Mouse (Mus musculus): ENCODE measurements around the gene Armc8. TPM values are rescaled to one million over a fixed set of nuclear protein-coding genes. Genes with fewer than 3 reads are reported as not detected.

Gene Armc8
- polyA plus RNA-seq, 1 experiment = 3.2 TPM

DNA sequence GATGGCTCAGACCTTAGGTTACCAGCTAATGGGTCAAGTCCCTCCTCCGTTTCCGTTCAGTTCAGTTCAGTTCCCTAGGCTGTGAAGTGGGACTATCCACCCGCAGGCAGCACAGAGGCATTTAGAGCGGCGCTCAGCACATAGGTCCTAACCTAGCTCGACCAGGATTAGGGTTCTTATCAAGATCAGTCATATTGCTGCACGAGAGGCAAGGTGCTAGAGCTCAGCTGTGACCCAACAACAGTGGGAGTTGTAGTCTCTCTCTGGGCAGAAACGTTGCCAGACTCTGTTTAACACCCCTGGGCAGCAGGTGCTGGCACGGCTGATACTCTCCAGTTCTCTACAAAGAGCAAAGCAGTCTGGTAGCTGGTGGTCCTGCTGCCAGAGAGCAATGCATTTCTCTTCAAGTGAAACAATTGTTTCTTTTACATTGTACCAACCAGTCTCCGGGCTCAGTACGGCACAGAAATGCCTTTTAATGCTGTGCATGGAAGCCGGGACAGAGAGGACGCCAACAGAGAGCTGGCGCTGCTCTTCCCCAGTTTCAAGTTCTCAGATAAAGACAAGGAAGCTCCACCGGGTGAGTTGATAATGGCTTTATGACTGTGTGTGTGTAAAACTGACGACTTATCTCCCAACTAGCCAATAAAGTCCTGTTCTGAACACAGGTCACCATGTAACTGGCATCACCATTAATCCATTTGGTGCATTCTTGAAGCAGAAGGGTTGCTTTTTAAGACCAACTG, 98.2 kb downstream of the Armc8 start:
- TF ChIP-seq GATA1 (IDR thresholded peaks at IDR 0.05; ENCODE audit: low read length) = peak; percentile 14

DNA sequence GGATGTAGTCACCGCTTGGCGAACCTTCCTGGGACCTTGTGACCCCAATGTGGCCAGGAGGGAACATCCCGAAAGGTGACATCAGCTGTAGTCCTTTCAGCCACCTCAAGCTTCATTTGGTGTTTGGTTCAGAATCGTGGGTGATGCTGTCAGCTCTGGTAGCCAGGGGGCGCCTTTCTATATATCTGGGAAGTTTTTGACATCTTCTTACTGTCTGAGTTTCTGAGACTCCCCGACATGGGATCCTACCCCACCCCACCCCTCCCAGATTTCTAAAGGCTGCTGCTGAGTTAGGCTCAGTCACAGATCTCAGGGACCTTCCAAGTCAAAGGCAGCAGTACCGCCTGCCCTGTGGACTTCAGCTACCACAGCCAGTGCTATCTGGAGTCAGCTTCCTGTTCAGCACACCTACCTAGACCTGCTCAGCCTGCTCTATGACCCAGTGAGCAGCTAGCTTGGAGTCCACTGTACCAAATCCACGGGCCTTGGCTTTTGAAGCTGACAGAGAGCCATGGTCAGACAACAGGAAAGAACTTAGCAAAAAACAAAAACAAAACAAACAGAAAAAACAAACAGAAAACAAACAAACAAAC, 98.9 kb downstream of the Armc8 start:
- TF ChIP-seq GATA1 (IDR thresholded peaks at IDR 0.05; ENCODE audit: low read length) = no peak

DNA sequence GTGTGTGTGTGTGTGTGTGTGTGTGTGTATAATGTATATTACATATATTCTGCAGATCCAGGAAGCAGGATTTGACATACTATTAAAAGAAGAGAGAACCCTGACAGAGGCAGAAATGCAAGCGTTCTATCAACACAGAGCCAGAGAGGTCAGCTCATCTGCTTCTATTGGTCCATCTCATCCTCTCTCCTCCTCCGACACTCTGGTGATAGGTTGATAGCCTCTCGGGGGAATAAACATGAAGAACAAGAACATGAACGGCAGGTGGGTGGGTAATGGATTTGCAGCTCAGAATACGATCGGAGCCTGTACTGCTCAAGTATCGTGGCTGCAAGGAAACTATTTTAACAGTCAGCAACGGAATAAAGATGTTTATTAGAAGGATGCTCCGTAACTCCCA, 100.1 kb downstream of the Armc8 start:
- TF ChIP-seq GATA1 (IDR thresholded peaks at IDR 0.05; ENCODE audit: low read length) = no peak

DNA sequence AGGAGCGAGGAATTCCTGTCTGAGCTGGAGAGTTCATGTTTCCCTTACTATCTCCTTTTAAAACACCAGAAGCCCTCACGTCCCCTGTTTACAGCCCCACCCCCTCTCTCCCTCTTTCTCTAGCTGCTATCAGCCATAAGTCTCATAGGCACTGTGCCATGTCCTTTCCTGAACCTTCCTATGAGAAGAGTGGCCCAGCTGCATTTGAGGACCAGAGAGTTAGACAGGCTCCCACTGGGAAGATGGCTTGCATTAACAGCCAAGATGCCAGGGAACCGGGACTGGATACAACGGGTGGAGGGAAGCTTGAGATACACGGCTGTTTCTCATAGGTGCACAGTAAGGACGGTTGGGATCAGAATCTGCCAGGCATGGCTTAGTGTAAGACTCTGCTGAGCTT, 103.8 kb downstream of the Armc8 start:
- TF ChIP-seq GATA1 (IDR thresholded peaks at IDR 0.05; ENCODE audit: low read length) = no peak

DNA sequence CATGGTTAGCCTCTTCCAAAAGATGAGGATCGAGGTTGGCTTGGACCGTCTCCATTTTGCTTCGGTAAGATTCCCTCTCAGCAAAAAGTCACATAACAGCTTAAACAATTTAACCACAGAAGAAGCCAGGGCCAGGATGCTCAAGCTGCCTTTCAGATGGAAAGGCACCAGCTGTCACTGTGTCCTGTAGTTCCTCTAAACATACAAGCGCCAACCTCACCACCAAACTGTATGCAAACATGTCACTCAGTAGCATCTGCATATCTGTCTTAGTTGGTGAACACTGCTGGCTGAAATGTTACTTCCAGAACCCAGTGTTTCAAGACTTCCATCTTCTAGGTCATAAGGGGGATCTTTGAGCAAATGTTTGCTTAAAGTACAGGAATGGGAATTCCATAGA, 109.0 kb downstream of the Armc8 start:
- TF ChIP-seq GATA1 (IDR thresholded peaks at IDR 0.05; ENCODE audit: low read length) = no peak

DNA sequence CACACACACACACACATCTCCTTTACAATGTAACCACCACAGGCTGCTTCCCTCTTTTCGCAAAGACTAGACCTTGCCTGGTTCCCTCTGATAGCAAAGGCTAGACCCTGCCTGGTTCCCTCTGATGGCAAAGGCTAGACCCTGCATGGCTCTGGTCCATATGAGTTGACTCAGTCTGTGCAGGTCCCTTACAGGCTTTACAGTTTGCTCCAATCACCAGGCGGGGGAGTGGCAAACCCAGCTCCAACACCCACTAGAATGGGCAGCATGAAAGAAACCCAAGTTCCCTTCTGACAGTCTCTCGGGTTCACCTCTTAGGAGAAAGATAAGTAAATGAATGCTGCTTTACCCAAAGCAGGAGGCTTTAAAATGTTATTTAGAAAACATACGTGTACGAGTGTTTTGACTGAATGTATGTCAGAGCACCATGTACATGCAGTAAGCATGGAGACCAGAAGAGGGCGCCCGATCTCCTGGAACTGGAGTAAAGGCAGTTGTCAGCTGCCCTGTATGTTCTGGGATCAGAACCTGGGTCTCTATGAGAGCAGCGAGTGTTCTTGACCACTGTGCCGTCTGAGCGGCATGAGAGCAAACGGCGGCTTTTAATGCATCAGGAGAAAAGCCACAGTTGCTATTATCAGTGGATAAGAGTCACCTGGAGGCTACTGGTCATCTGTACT, 110.0 kb downstream of the Armc8 start:
- no peak for TF ChIP-seq GATA1 (IDR thresholded peaks at IDR 0.05; ENCODE audit: low read length)

DNA sequence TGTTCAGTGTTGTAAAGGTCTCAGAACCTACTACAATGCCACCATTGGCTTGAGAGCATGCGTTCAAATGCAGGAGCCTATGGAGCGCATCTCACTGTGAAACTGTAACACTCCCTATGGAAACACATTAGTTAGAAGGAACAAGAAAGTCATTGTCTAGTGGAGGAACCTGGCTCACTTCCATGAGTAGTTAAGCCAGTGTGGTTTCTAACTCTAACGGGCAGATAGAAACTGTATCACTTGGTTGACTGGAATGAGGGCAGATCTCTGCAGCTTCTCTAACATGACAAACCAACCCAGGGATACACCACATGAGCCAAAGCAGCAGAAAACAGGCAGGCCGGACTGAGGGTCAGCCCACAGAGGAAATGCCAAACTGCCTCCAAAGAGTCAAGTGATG, 114.5 kb downstream of the Armc8 start:
- no peak for TF ChIP-seq GATA1 (IDR thresholded peaks at IDR 0.05; ENCODE audit: low read length)

DNA sequence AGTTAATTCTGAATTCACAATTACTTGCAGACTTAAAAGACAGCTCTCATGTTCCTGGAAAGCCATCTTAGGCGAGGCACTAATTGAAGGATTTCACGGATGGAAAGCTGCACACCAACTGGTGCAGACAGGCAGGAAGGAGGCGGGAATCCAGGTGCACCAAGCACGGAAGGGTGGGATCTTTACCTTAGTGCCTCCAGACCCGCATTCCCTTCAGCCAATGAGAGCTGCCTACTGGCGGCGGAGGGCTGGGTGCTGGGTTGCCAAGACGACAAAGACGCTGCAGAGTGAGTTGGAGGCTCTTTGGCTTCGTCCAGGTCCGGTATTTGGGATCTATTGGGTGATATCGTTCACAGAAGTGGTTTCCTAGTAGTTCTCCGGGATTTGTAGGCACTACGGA, 117.5 kb downstream of the Armc8 start, which contains the start of gene Nme9:
Gene Nme9, plus strand, starts transcription at position 315 of the 400 bp plus-strand sequence.
- no peak for TF ChIP-seq GATA1 (IDR thresholded peaks at IDR 0.05; ENCODE audit: low read length)

DNA sequence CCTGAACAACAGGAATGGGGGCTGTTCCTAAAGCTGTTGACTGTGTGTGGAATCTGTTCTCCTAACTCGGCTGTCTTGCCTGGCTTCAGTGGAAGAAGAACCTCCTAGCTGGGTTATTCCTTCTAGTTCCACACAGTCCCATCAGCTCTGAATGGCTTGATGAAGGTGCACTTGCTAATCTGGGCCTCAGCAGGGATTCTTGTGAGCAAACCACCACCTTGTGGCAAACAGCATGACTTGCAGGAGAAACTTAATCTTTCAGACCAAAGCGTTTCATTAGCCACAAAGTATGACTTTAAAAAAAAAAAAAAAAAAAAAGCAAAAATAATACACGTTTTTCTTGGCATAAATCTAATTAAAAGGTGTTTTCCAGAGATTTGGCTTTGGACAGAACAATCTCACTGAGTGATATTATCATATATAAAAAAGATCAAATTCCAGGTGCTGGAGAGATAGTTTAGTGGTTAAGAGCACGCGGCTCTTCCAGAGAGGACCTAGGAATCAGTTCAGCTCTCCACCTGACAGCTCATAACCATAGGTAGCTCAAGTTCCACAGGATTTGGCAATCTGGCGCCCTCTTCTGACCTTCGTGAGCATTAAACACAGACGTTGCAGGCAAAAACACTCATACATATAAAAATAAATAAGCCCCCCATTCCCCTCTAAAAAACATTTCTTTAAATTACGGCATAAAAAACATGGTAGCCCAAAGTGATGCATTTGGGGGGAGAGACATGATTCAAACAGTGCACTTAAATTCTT, 118.6 kb downstream of the Armc8 start:
- TF ChIP-seq GATA1 (IDR thresholded peaks at IDR 0.05; ENCODE audit: low read length) = no peak

DNA sequence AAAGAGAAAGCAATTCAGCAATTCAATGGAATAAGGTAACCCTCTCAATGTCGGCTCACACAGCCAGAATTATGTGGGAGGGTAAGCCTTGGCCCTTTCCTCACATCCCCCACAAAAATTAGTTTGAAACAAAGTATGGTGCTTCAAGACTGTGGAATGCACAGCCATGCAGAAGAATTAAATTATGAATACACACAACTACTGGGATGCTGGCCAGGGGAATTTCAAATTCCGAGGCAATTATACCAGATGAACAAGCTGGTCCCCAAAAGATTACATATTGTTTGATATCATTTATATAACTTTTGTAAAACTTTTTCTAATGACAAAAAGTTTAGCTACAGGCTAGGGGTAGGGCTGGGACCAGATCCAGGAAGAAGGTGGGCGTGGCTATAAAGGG, 121.4 kb downstream of the Armc8 start:
- TF ChIP-seq GATA1 (IDR thresholded peaks at IDR 0.05; ENCODE audit: low read length) = no peak

DNA sequence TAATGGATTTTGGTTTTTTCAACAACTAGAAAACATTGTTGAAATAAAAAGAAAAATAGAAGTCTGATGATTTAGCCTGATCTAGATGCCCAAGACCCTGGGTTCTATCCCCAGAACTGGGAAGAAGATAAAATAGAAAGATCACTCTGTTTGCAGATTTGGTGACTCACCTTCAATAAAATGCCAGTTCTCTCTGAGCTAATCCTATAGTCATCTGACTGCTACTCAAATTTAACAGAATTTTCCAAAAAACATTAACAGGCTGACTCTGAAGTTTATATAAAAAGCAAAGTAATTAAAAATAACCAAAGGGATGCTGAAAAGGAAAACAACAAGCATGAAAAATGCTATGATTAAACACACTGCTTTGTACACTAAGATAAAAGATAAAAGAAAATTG, 122.4 kb downstream of the Armc8 start:
- TF ChIP-seq GATA1 (IDR thresholded peaks at IDR 0.05; ENCODE audit: low read length) = no peak

DNA sequence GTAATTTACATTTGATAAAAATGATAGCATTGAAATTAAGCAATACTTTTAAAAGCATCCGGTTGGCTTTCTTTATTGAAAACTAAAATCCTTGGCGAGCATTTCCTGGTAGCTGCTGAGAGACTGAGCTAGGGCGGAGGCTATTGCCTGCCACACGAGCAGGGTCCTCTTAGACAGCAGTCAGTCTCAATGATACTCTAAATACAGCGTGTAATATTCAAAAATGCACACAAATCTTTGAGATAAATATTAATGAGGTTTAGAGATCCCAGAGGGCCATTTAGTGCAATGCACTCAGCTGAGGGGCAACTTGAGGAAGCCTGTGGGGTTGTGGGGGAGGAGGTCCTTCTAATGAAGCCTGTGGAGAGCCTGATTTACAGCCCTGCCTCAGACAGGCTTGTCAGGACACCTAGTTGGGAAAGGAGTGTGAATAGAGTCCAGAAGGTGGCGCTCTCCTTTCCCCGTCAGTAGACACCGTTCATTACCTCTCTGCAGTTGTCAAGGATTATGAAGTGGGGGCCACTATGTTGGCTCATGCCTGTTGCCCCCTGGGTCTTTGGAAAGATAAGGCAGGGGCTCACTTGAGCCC, 124.0 kb downstream of the Armc8 start:
- no peak for TF ChIP-seq GATA1 (IDR thresholded peaks at IDR 0.05; ENCODE audit: low read length)

DNA sequence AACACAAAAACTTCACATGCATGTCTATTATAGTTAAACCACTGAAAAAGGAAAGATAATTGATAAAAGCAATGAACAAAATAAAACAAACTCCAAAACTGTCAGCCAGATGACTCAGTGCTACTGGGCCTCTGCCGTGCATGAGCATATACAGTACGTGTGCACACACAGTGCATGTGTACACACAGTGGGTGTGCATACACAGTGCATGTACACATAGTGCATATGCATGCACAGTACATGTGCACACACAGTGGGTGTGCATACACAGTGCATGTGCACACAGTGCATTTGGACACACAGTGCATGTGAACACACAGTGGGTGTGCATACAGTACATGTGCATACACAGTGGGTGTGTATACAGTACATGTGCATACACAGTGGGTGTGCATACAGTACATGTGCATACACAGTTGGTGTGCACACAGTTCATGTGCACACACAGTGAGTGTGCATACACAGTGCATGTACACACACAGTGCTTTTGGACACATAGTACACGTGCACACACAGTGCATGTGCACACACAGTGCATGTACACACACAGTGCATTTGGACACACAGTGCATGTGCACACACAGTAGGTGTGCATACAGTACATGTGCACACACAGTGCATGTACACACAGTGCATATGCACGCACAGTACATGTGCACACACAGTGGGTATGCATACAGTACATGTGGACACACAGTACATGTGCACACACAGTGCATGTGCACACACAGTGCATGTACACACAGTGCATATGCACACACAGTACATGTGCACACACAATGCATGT, 126.9 kb downstream of the Armc8 start:
- TF ChIP-seq GATA1 (IDR thresholded peaks at IDR 0.05; ENCODE audit: low read length) = no peak

DNA sequence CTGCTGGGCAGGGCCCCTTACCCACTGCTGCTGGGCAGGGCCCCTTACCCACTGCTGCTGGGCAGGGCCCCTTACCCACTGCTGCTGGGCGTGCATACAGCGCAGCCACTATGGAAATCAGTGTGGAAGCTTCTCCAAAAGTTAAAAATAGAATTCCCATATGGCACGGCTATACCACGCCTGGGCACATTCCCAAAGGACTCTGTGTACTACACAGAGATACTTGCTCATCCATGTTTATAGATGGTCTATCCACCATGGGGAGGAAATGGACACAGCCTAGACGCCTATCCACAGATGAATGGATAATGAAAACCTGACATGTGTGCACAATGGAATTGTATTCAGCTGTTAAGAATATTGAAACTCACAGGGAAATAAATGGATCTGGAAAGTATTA, 127.8 kb downstream of the Armc8 start:
- TF ChIP-seq GATA1 (IDR thresholded peaks at IDR 0.05; ENCODE audit: low read length) = no peak

DNA sequence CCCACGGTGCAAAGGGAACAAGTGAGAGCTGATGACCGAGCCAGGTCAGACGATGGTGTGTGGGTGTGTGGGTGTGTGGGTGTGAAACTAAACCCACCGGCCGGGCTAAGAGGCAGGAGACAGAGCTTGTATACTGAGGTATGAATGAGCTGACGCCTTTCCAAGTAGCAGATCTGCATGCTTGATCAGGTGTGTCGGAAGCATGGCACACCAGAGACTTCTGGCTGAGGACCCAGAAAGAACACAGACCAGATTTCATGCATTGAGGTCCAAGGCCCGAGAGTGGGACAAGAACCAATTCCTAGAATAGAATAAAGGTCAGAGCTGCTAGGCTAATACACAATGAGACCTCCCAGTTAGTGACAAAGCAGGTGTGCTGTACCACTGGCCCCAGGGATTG, 129.6 kb downstream of the Armc8 start:
- no peak for TF ChIP-seq GATA1 (IDR thresholded peaks at IDR 0.05; ENCODE audit: low read length)

Data from G1E-ER4 (cell line).